Mouse (Mus musculus) thymus, postnatal 10 days (tissue): Measurements from ENCODE around the gene Dock1.

ENCODE experiments used
- DNase-seq, 2 experiments: peaks; one replicate each; pipeline ENCODE4 v3.0.0; 2021; ENCODE audit warnings: low spot score in 2 of 2

The Dock1 gene

DNA sequence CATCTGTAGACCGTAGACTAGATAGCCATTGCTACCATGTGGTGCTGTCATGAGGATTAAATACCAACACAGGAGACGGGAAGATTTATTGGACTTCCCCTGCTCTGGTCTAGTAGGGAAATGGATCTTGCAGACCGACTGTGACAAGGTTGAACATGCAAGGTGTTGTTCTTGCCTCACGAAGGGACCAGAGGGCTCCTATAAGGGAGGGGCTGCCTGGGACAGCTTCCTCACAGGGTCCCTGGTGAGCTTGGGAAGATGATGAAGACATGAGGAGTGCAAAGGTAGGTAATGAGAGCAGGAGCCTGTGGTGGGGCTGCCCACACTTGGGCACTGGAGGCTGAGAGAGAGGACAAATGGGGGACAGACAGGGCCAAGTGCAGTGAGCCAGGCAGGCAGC is 25.0 kb downstream of the Dock1 start:
- DNase-seq: no peak

- no peak for DNase-seq
These were observed 25.9 kb downstream of the Dock1 start for GRCm38 (mm10) chr7:134696126-134696979.

- no peak for DNase-seq
These were observed 27.0 kb downstream of the Dock1 start for GRCm38 (mm10) chr7:134697479-134697878.

- no peak for DNase-seq
These were observed 27.8 kb downstream of the Dock1 start for GRCm38 (mm10) chr7:134698246-134698645.

DNA sequence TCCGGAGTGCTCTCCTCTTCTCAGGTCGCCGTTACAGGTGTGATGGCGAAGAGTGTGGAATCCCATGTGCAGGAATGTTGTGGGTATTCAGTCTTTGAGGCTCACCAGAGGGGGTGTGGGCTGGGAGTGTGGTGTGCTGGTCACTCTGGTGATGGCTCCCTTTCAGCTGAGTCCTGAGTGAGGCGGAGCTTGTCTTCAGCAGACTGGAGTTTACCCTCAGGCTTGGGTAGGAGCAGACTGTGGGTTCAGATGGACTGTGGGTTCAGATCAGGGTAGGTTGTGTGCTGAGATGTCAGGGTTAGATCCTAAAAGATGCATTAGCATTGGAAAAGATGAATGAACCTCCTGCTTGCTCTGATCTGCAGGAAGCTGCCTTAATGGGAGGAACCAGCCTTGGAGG is 29.5 kb downstream of the Dock1 start:
- no peak for DNase-seq

- no peak for DNase-seq
These were observed 32.0 kb downstream of the Dock1 start for GRCm38 (mm10) chr7:134702481-134702880.

DNA sequence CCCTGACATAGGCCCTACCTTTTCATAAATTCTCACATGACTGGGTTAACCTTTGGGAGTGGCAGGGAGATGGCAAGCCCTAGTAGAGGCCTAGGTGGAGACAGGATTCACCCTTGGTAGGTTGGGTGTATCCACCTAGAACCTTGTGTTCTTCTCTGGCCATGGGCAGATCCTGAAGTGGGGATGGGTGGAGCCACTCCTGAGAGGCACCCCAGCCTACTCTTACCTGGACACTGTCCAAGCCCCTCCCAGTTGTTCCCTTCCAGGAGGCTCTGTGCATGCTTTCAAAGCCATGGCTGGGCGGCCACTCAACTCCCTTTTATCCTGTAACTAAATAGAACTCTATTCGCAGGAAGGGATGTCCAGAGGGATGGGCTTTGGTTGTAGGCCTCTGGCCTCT is 33.2 kb downstream of the Dock1 start:
- DNase-seq: no peak

DNA sequence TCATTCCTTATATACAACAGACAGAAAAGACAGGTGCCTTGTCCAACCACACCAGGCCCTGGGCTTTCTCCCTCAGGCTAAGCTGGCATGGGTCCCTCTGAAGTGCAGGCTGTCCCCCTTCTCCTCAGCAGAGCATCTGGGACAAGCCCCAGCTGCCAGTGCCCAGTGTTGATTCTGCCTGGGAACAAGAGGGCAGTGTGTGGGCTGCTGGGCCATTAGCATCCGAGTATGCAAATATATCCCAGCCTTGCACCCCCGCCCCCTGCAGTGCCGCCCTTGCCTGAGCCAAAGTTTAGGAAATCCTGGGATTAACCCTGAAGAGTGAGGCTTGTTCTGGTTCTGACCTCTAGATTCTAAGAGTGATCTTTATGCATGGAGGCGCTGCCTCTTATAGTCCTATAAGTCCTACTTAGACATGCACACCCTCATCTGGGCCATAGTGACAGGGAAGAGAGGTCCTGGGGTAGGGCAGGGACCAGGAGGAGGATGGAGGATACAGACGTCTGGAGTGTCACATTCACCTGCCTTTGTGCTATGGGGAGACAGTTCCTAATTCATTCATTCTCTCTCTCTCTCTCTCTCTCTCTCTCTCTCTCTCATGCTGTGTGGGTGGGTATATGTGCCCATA is 38.9 kb downstream of the Dock1 start:
- DNase-seq: no peak

- no peak for DNase-seq
These were observed 41.1 kb downstream of the Dock1 start for GRCm38 (mm10) chr7:134711576-134711975.

- DNase-seq: no peak
These were observed 49.0 kb downstream of the Dock1 start for GRCm38 (mm10) chr7:134719406-134719805.

- no peak for DNase-seq
These were observed 51.9 kb downstream of the Dock1 start for GRCm38 (mm10) chr7:134722361-134722760.

- no peak for DNase-seq
These were observed 52.5 kb downstream of the Dock1 start for GRCm38 (mm10) chr7:134722955-134723354.

DNA sequence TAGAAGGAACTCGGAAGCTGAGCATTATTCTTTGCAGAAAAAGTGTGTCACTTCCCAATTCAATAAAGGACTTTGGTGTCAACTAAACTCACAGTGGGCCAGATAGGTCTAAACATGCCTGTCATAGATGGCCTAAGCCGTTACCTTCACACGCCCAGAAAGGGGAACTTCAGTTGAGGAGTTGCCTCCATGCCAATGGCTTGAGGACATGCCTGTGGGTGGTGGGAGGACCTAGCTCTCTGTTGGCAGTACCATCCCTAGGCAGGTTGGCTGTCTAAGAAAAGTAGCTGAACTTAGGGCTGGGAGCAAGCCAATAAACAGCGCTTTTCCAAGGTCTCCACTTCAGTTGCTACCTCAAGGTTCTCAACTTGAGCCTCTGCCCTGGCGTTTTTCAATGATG is 53.1 kb downstream of the Dock1 start:
- no peak for DNase-seq

GRCm38 (mm10) chr7:134724841-134725240 is 54.4 kb downstream of the Dock1 start:
- DNase-seq: no peak

DNA sequence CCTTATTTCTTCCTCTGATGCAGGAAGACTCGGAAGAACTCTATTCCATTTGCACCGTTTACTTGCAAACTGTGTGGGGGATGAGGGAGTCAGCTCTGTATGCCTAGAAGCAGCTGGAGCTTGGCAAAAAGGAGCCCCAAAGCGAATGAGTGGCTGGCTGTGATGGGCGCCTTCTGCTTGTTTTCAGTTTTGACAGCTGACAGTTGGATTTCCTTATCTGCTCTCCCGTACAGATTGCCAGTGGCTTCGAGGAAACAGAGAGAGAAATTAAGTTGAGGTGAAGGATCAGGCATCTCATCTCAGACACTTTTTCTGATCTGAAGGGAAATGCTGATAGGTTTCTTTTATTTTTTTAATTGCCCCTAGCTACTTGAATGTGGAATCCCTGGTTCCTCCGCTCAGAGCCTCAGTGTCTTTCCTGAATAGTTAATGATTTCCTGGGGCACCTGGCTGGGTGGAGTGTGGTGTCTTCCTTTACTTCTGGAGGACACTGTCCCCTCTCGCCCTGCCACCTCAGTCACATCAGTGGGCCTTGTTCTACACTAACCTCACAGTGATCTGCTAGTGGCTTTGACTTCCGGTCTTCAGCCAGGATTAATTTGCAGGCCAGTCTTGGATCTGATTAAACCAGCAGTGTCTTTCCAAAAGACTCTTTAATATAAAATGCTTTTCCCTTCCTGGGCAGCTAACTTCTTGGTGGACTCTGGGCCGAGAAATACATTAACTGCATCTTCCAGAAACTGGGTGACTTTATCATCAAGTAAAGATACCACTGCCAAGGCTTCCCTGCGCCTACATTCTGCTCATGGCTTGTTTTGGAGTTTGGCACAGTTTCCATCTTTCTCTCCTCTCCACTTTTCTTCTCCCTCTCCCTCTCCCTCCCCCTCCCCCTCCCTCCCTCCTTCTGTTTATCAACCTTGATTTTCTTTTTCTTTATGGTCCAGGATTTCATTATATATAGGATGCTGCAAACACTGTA is 55.4 kb downstream of the Dock1 start:
- DNase-seq: no peak

- DNase-seq: no peak
These were observed 56.2 kb downstream of the Dock1 start for GRCm38 (mm10) chr7:134726530-134727258.

GRCm38 (mm10) chr7:134729348-134729747 is 58.9 kb downstream of the Dock1 start:
- no peak for DNase-seq

GRCm38 (mm10) chr7:134730406-134731126 is 60.1 kb downstream of the Dock1 start:
- no peak for DNase-seq

GRCm38 (mm10) chr7:134747059-134747458 is 76.6 kb downstream of the Dock1 start:
- DNase-seq: no peak

- no peak for DNase-seq
These were observed 77.9 kb downstream of the Dock1 start for GRCm38 (mm10) chr7:134748376-134748775.

DNA sequence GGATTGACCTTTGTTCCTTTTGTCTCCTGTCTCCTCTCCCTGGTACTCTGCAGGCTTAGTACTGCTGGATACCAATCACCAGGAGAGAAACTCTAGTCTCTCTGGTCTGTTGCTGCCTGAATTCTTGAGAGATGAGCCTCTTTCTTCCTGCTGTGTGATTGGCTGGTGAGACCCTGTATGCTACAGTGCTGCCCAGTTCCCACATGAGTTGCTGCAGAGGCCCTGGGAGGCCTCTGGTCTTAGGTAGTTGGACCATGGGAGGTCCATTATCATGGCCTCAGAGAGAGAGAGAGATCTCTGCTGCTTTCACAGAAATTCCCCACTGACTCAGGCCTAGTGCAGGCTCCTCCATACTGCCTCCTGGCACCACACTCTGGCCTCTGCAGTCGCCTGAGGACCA is 79.2 kb downstream of the Dock1 start:
- DNase-seq: no peak
